Mouse (Mus musculus) C2C12 (cell line): ENCODE data around the gene Cth.

Experiments
- CTCF ChIP-seq: IDR thresholded peaks from one replicate; pipeline ENCODE4 v1.5.1; 2011; ENCODE audit not compliant: control insufficient read depth, insufficient read depth, insufficient read length
- USF1 ChIP-seq: IDR thresholded peaks from one replicate; pipeline ENCODE4 v1.6.1; 2011; ENCODE audit warnings: low read depth, mild to moderate bottlenecking, control low read depth, moderate library complexity

GRCm38 (mm10) chr3:157852806-157853205 lies 72.1 kb downstream of the Cth start:
- TF ChIP-seq USF1 (no peak), CTCF (no peak)
